Mouse (Mus musculus): Measurements from ENCODE around the gene Sspn. TPM values are rescaled to one million over a fixed set of nuclear protein-coding genes. Genes with fewer than 3 reads are reported as not detected.
A peak's percentile ranks its signal among the peaks of the same experiment; 100 is the strongest.

The Sspn gene
- polyA plus RNA-seq, 1 experiment from 2014 or later, result 10.3 TPM

GRCm38 (mm10) chr6:146005129-146005886 lies 73.9 kb downstream of the Sspn start:
- peaks cover 14% of the 10 kb centered on the region for H3K4me1 ChIP-seq (replicated peaks)
- ATAC-seq (ENCODE audit: insufficient number of reproducible peaks, insufficient read depth, low FRiP score, low TSS enrichment, low read depth), result no peak
- H3K36me3 ChIP-seq, result no peaks in the 10 kb centered on the region
- 63% methylated on average over 11 of the region's 11 CpGs for WGBS
- peaks cover 5% of the 10 kb centered on the region; the same call in 1 of the 2 replicates for H3K27me3 ChIP-seq
- H3K4me2 ChIP-seq, result no peak overlapping the region
- H3K27ac ChIP-seq, result no peak overlapping the region
- H3K4me3 ChIP-seq (replicated peaks), result no peak overlapping the region
- no peak overlapping the region for H3K9ac ChIP-seq (replicated peaks)
- no peaks in the 10 kb centered on the region for H3K9me3 ChIP-seq

GRCm38 (mm10) chr6:146005935-146006564 lies 74.6 kb downstream of the Sspn start:
- Histone ChIP-seq H3K4me1 (replicated peaks) (peaks cover 18% of the 10 kb centered on the region), H3K27ac (no peak overlapping the region), H3K9ac (replicated peaks) (no peak overlapping the region), H3K27me3 (peaks cover 5% of the 10 kb centered on the region; the same call in 1 of the 2 replicates), H3K36me3 (no peaks in the 10 kb centered on the region), H3K4me2 (no peak overlapping the region), H3K4me3 (replicated peaks) (no peak overlapping the region), H3K9me3 (no peaks in the 10 kb centered on the region)
- 58% methylated on average over 3 of the region's 3 CpGs for WGBS
- ATAC-seq (ENCODE audit: insufficient number of reproducible peaks, insufficient read depth, low FRiP score, low TSS enrichment, low read depth), result no peak

GRCm38 (mm10) chr6:146006753-146007152 lies 75.3 kb downstream of the Sspn start:
- Histone ChIP-seq H3K4me1 (replicated peaks) (peaks cover 18% of the 10 kb centered on the region), H3K27ac (no peak overlapping the region), H3K4me2 (no peak overlapping the region), H3K4me3 (replicated peaks) (no peak overlapping the region), H3K36me3 (no peaks in the 10 kb centered on the region), H3K27me3 (peaks cover 5% of the 10 kb centered on the region; the same call in 1 of the 2 replicates), H3K9me3 (no peaks in the 10 kb centered on the region), H3K9ac (replicated peaks) (no peak overlapping the region)
- WGBS, result 71% methylated on average over 3 of the region's 3 CpGs
- no peak for ATAC-seq (ENCODE audit: insufficient number of reproducible peaks, insufficient read depth, low FRiP score, low TSS enrichment, low read depth)

DNA sequence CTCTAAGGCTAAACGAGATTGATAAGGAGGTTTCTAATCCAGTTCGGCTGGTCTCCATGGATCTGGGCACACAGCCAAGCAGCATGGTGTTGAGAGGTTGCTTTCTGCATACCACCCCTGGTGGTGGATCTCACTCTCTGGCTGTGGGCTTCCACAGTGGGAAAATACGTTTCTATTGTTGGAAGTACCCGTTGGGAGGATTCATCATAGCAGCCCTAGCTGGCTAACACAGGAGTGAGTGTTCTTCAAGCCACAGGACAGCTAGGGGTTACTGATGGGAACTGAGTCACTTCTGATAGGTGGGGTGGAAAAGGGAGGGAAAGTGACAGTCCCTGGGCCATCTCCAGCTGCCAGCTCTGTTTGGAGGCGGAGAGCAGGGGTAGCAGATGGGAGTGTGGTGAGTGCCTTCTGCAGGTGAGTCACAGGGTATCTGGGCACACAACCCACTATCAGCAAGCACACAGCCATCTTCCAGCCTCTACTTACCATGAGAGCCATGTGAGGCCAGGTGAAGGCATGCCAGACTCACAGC lies 77.1 kb downstream of the Sspn start:
- Histone ChIP-seq H3K36me3 (no peaks in the 10 kb centered on the region), H3K4me3 (replicated peaks) (no peak overlapping the region), H3K9ac (replicated peaks) (no peak overlapping the region), H3K4me2 (no peak overlapping the region), H3K9me3 (no peaks in the 10 kb centered on the region), H3K4me1 (replicated peaks) (peaks cover 30% of the 10 kb centered on the region), H3K27me3 (peaks cover 5% of the 10 kb centered on the region; the same call in 1 of the 2 replicates), H3K27ac (no peak overlapping the region)
- WGBS, result 54% methylated on average over 5 of the region's 5 CpGs
- no peak for ATAC-seq (ENCODE audit: insufficient number of reproducible peaks, insufficient read depth, low FRiP score, low TSS enrichment, low read depth)

- H3K36me3 ChIP-seq, result no peaks in the 10 kb centered on the region
- WGBS, result 81% methylated on average over 10 of the region's 10 CpGs
- H3K27me3 ChIP-seq, result peaks cover 5% of the 10 kb centered on the region; the same call in 1 of the 2 replicates
- H3K4me1 ChIP-seq (replicated peaks), result peaks cover 30% of the 10 kb centered on the region
- no peak for ATAC-seq (ENCODE audit: insufficient number of reproducible peaks, insufficient read depth, low FRiP score, low TSS enrichment, low read depth)
- no peak overlapping the region for H3K27ac ChIP-seq
- H3K9ac ChIP-seq (replicated peaks), result no peak overlapping the region
- no peak overlapping the region for H3K4me3 ChIP-seq (replicated peaks)
- no peaks in the 10 kb centered on the region for H3K9me3 ChIP-seq
- no peak overlapping the region for H3K4me2 ChIP-seq
Measured at GRCm38 (mm10) chr6:146009163-146009915, 77.9 kb downstream of the Sspn start.

DNA sequence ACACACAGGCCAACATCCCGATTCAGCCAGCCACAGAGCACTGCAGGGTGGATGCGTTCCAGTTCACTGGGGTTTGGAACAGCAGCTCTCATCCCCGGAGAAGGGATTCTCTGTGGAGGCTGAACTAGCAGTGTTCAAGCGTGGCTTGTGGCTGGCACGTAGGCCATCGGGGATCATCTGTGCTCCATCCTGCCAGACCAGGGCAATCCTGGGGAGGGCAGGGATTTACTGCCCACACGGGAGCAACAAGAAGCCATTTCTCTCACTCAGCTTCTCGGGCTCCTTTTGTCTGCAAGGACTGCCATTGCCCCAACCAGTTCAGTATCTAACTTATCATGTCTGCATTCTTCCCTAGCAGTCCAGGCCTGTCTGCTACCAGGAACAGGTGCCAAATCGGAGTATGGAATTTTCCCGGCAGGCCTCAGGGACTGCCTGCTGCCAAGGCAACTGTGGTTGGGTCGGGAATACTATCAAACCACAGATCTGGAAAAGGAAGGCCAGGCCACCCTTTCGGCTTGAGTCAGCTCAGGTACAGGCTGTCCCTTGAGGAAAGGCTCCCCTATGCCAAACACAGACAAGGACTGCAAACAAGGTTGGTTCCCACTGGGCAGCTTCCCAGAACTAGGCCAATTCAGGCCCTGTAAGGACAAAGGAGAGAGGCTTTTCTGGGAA lies 78.8 kb downstream of the Sspn start:
- Histone ChIP-seq H3K9me3 (no peaks in the 10 kb centered on the region), H3K9ac (replicated peaks) (no peak overlapping the region), H3K4me2 (no peak overlapping the region), H3K4me1 (replicated peaks) (peaks cover 30% of the 10 kb centered on the region), H3K27ac (peak overlapping the region; percentile 53; the same call in 1 of the 2 replicates), H3K27me3 (peaks cover 5% of the 10 kb centered on the region; the same call in 1 of the 2 replicates), H3K4me3 (replicated peaks) (no peak overlapping the region), H3K36me3 (no peaks in the 10 kb centered on the region)
- ATAC-seq (ENCODE audit: insufficient number of reproducible peaks, insufficient read depth, low FRiP score, low TSS enrichment, low read depth), result no peak
- WGBS, result 64% methylated on average over 12 of the region's 12 CpGs

DNA sequence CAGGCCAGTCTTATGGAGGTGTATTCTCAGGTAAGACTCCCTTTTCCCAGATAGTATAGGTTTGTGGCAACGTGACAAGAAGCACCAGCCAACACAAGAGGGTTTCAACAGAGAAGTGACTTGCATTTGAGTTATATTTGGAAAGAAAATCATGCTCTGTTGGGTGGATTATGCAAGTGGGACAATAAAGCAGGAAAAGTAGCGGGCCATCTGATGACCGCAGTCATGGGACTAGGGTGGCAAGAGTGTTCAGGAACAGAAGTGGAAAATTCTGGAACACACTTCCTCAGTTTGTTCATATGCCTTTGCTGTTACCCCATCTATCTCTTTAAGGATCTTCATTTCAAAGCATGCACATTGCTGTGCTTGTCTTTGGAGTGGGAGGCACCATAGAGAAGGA lies 82.9 kb downstream of the Sspn start:
- H3K36me3 ChIP-seq, result no peaks in the 10 kb centered on the region
- H3K4me3 ChIP-seq (replicated peaks), result no peak overlapping the region
- H3K9me3 ChIP-seq, result no peaks in the 10 kb centered on the region
- H3K4me1 ChIP-seq (replicated peaks), result peaks cover 20% of the 10 kb centered on the region
- no peak overlapping the region for H3K9ac ChIP-seq (replicated peaks)
- no peak for ATAC-seq (ENCODE audit: insufficient number of reproducible peaks, insufficient read depth, low FRiP score, low TSS enrichment, low read depth)
- H3K27me3 ChIP-seq, result no peaks in the 10 kb centered on the region; the same call in 1 of the 2 replicates
- H3K27ac ChIP-seq, result no peak overlapping the region
- 90% methylated on average over 3 of the region's 3 CpGs for WGBS
- H3K4me2 ChIP-seq, result no peak overlapping the region

Other genes with a start within 250 kb of the Sspn start
- 9.2 and 13.7 TPM in 2 replicates for gene Rassf8, start 184.9 kb upstream of the Sspn start, polyA plus RNA-seq (2016; fragmentation: Nextera tagmentation; extraction: Ambion mirVana)
- 0.98 and 1.3 TPM in 2 replicates for gene Bhlhe41, start 66.1 kb upstream of the Sspn start, polyA plus RNA-seq (2016; fragmentation: Nextera tagmentation; extraction: Ambion mirVana)

All from limb, embryonic 12.5 days (tissue).